Mouse (Mus musculus) kidney, embryonic 14.5 days (tissue): ENCODE data around the gene Gabrr2. TPM values are rescaled to one million over a fixed set of nuclear protein-coding genes. Genes with fewer than 3 reads are reported as not detected.
A peak's percentile ranks its signal among the peaks of the same experiment; 100 is the strongest.

Experiments
- ATAC-seq: fragments of 200-750 bp; cut with Nextera tagmentation; 2 replicates; pipeline ENCODE4 v1.8.0; 2017; ENCODE audit warnings: moderate number of reproducible peaks, mild to moderate bottlenecking, moderate TSS enrichment, moderate library complexity; ENCODE audit not compliant: low FRiP score, low TSS enrichment
- H3K27ac ChIP-seq: fragments of 300-500 bp; sonication (generic); 2 replicates; pipeline ENCODE4 v1.5.1; 2014; ENCODE audit warnings: low read depth, mild to moderate bottlenecking, low read length, moderate library complexity, mixed read lengths
- H3K27me3 ChIP-seq: fragments of 300-500 bp; sonication (generic); 2 replicates; pipeline ENCODE4 v1.6.1; 2014; ENCODE audit warnings: mild to moderate bottlenecking, low read length; ENCODE audit not compliant: control insufficient read depth, insufficient read depth
- H3K36me3 ChIP-seq: fragments of 300-500 bp; sonication (generic); 2 replicates; pipeline ENCODE4 v1.6.1; 2014; ENCODE audit warnings: low read length, mixed read lengths; ENCODE audit not compliant: control insufficient read depth, insufficient read depth
- H3K4me1 ChIP-seq: fragments of 300-500 bp; sonication (generic); 2 replicates; pipeline ENCODE4 v1.6.1; 2014; ENCODE audit warnings: low read length, mixed read lengths; ENCODE audit not compliant: control insufficient read depth, insufficient read depth
- H3K4me2 ChIP-seq: fragments of 300-500 bp; sonication (generic); replicated peaks from 2 replicates; pipeline ENCODE4 v1.6.1; 2014; ENCODE audit warnings: low read depth, mild to moderate bottlenecking, low read length
- H3K4me3 ChIP-seq: fragments of 300-500 bp; sonication (generic); 2 replicates; pipeline ENCODE4 v1.5.1; 2014; ENCODE audit warnings: mild to moderate bottlenecking, low read length
- H3K9ac ChIP-seq: fragments of 300-500 bp; sonication (generic); 2 replicates; pipeline ENCODE4 v1.6.1; 2014; ENCODE audit warnings: low read depth, mild to moderate bottlenecking, low read length, moderate library complexity
- H3K9me3 ChIP-seq: fragments of 300-500 bp; sonication (generic); 2 replicates; pipeline ENCODE4 v1.6.1; 2016; ENCODE audit warnings: low read length; ENCODE audit not compliant: control insufficient read depth
- WGBS: fragments of 180-500 bp; shearing (Covaris S2); extraction: QIAGEN DNeasy Blood & Tissue Kit; methylation state at CpG from one replicate; pipeline ENCODE4 v1.1.7; 2014; 5-methylcytosine and 5-hydroxymethylcytosine counted together
- polyA plus RNA-seq: library from polyadenylated mRNA; unstranded; fragments of >200 nt; fragmentation: Nextera tagmentation; extraction: Ambion mirVana; gene quantifications from 2 replicates; pipeline ENCODE4 v1.2.1, GENCODE M21; 2014

Gene Gabrr2
- polyA plus RNA-seq: not detected in 2 replicates

GRCm38 (mm10) chr4:33062981-33063380 is at the start of gene Gabrr2:
Gene Gabrr2, plus strand, starts transcription at chr4:33062999.
- Histone ChIP-seq H3K27ac (no peak within 1 kb of the TSS), H3K9me3 (no peaks in the 10 kb centered on the region), H3K4me3 (no peak within 1 kb of the TSS), H3K4me2 (no peak within 1 kb of the TSS), H3K36me3 (no peaks in the 10 kb centered on the region), H3K27me3 (no peaks in the 10 kb centered on the region), H3K4me1 (no peaks in the 10 kb centered on the region), H3K9ac (no peak within 1 kb of the TSS)
- WGBS: 83% methylated on average over 4 of the region's 4 CpGs
- no peak for ATAC-seq

- no peak overlapping the region for H3K9ac ChIP-seq
- no peak overlapping the region for H3K4me3 ChIP-seq
- no peaks in the 10 kb centered on the region for H3K9me3 ChIP-seq
- ATAC-seq: peak; percentile 72; the same call in 1 of the 2 replicates
- no peaks in the 10 kb centered on the region for H3K4me1 ChIP-seq
- no peaks in the 10 kb centered on the region for H3K27me3 ChIP-seq
- 55% methylated on average over 9 of the region's 9 CpGs for WGBS
- peaks cover 3% of the 10 kb centered on the region; the same call in 1 of the 2 replicates for H3K36me3 ChIP-seq
- no peak overlapping the region for H3K27ac ChIP-seq
- H3K4me2 ChIP-seq: no peak overlapping the region
These were observed 44.3 kb upstream of the Gabrr2 start for GRCm38 (mm10) chr4:33018361-33018999.

GRCm38 (mm10) chr4:33024420-33024819 is 38.4 kb upstream of the Gabrr2 start:
- no peak for ATAC-seq
- H3K9ac ChIP-seq: no peak overlapping the region
- WGBS: 75% methylated on average over 8 of the region's 8 CpGs

GRCm38 (mm10) chr4:33029104-33029503 is 33.7 kb upstream of the Gabrr2 start:
- Histone ChIP-seq H3K4me3 (no peak overlapping the region), H3K4me1 (peaks cover 12% of the 10 kb centered on the region), H3K27me3 (no peaks in the 10 kb centered on the region), H3K36me3 (peaks cover 2% of the 10 kb centered on the region; the same call in 1 of the 2 replicates), H3K4me2 (no peak overlapping the region), H3K27ac (no peak overlapping the region), H3K9me3 (no peaks in the 10 kb centered on the region), H3K9ac (no peak overlapping the region)
- no peak for ATAC-seq
- WGBS: 92% methylated on average over 7 of the region's 7 CpGs

More at GRCm38 (mm10) chr4:33024420-33024819, 38.4 kb upstream of the Gabrr2 start:
- Histone ChIP-seq H3K4me3 (no peak overlapping the region), H3K4me1 (no peaks in the 10 kb centered on the region), H3K27me3 (no peaks in the 10 kb centered on the region), H3K4me2 (no peak overlapping the region), H3K27ac (no peak overlapping the region), H3K36me3 (peaks cover 2% of the 10 kb centered on the region; the same call in 1 of the 2 replicates), H3K9me3 (no peaks in the 10 kb centered on the region)

GRCm38 (mm10) chr4:33030264-33031194 is 32.3 kb upstream of the Gabrr2 start:
- peak overlapping the region; percentile 88 for H3K27ac ChIP-seq
- H3K9ac ChIP-seq: peak overlapping the region; percentile 93
- H3K4me1 ChIP-seq: peaks cover 12% of the 10 kb centered on the region
- peak; percentile 70 for ATAC-seq
- H3K4me3 ChIP-seq: peak overlapping the region; percentile 66
- H3K4me2 ChIP-seq: peak overlapping the region; percentile 60
- H3K9me3 ChIP-seq: peaks cover 5% of the 10 kb centered on the region; the same call in 1 of the 2 replicates
- H3K36me3 ChIP-seq: peaks cover 3% of the 10 kb centered on the region; the same call in 1 of the 2 replicates
- no peaks in the 10 kb centered on the region for H3K27me3 ChIP-seq
- WGBS: 3% methylated on average over 37 of the region's 55 CpGs

DNA sequence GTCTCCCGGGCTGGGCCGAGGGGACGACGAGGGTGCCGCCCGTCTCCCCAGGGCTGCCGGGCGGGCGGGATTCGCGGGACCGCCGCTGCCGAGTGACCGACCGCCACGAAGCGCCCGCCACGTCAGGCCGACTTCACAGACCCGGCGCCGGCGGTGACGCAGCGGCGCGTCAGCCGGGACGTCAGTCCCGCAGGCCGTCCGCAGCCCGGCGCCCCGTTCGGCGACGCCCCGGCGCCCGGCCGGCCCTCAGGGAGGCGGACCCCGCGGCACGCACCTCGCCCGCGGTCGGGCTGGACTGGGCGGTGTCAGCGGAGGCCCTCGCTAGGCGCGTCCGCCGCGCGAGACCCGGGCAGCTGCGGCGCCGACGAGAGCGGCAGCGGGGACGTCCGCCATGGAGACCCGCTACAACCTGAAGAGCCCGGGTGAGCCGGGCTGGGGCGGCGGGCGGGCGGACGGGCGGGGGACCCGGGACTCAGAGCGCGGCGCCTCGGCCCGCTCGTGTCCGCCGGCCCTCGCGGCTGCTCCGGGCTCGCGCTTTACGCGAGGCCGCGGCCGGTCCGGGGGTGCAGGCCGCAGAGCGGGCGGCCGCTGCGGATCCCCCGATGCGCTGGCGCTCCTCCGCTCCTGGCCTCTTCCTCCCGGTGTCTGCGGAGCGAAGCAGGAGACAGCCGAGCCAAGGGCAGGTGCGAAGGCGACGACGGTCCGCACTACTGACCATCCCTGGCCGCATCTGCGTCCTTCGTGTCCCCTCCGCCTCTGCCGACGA is 31.4 kb upstream of the Gabrr2 start, which contains the start of gene Ube2j1:
Gene Ube2j1 (plus strand): TSS at position 222 of the 766 bp plus-strand sequence.
- Histone ChIP-seq H3K27ac (peak within 1 kb of the TSS; percentile 88), H3K27me3 (no peaks in the 10 kb centered on the region), H3K9me3 (peaks cover 6% of the 10 kb centered on the region; the same call in 1 of the 2 replicates), H3K4me2 (peak within 1 kb of the TSS; percentile 60), H3K9ac (peak within 1 kb of the TSS; percentile 93), H3K4me1 (peaks cover 12% of the 10 kb centered on the region), H3K36me3 (peaks cover 7% of the 10 kb centered on the region; the same call in 1 of the 2 replicates), H3K4me3 (peak within 1 kb of the TSS; percentile 66)
- under 1% methylated on average over 82 of the region's 123 CpGs for WGBS
- ATAC-seq: peak; percentile 99

DNA sequence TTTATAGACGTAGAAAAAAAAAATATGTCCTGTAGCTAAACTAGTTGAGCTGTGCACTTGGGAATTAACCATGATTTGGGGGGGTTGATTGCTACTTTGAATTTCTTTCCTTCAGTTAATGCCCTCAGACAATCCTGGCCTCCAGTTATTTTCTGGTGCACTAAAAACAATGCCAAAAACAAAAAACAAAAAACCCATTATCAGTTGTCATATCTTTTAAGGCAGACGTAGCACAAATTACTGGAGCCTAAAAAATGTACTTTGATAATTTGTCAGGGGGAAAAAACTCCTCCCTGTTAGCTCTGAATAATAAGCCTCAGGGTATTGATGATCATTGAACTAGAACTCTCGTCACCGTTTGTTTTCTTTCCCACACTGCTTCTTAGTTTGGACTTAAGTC is 30.8 kb upstream of the Gabrr2 start:
- Histone ChIP-seq H3K4me3 (peak overlapping the region; percentile 66), H3K9ac (peak overlapping the region; percentile 93), H3K4me2 (peak overlapping the region; percentile 60), H3K36me3 (peaks cover 11% of the 10 kb centered on the region; the same call in 1 of the 2 replicates), H3K4me1 (peaks cover 12% of the 10 kb centered on the region), H3K27ac (no peak overlapping the region), H3K9me3 (peaks cover 6% of the 10 kb centered on the region; the same call in 1 of the 2 replicates), H3K27me3 (no peaks in the 10 kb centered on the region)
- 8% methylated on average over 4 of the region's 4 CpGs for WGBS
- no peak for ATAC-seq

GRCm38 (mm10) chr4:33033515-33033914 is 29.3 kb upstream of the Gabrr2 start:
- peaks cover 12% of the 10 kb centered on the region for H3K4me1 ChIP-seq
- H3K4me2 ChIP-seq: no peak overlapping the region
- H3K9me3 ChIP-seq: peaks cover 6% of the 10 kb centered on the region; the same call in 1 of the 2 replicates
- H3K9ac ChIP-seq: no peak overlapping the region
- H3K27me3 ChIP-seq: no peaks in the 10 kb centered on the region
- H3K27ac ChIP-seq: no peak overlapping the region
- H3K4me3 ChIP-seq: no peak overlapping the region
- peaks cover 16% of the 10 kb centered on the region; the same call in 1 of the 2 replicates for H3K36me3 ChIP-seq
- 79% methylated on average over 6 of the region's 6 CpGs for WGBS
- ATAC-seq: no peak
